Mouse (Mus musculus): Measurements from ENCODE around the gene Hpcal4.

Gene Hpcal4

DNA sequence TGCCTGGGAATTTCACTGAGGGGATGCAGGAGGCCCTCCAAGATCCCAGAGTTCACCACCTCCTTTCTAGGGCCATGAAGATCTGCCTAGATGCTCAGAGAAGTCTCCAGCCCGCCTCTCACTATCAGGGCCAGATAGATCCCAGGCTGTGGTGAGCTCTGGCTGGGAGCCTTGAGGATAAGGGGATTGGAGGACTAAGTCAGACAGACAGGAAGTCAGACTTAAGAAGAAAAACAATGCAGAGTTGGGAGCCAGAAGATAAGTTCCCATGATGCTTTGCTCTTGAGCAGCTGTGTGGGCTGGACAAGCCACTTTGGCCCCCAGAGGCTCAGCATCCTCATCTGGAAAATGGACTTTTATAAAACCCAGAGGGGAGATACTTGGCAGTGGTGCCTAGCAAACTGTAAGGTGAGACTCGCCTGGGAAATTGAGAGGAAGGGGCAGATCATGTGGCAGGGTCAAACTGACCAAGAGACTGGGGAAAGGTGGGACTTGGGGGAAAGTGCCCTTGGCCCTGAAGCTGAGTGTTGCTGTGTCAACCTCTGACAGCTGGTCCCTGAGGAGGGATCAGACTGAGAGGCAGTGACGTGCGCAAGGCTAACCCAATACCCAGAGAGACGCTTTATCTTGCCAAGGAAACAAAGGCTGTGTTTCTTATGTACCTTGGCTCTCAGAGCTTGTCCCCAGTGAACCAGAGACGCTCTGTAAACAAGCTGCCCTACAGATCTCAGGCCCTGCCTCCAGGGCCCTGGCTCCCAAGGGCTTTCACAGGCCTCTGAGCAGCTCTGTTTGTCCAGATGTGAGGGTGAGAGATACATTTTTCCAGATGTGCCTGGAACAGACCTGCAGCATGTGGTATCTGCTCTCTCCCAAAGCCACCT lies 54.6 kb downstream of the Hpcal4 start:
- in situ Hi-C loops (cut with MboI, MseI), result no loop called here

DNA sequence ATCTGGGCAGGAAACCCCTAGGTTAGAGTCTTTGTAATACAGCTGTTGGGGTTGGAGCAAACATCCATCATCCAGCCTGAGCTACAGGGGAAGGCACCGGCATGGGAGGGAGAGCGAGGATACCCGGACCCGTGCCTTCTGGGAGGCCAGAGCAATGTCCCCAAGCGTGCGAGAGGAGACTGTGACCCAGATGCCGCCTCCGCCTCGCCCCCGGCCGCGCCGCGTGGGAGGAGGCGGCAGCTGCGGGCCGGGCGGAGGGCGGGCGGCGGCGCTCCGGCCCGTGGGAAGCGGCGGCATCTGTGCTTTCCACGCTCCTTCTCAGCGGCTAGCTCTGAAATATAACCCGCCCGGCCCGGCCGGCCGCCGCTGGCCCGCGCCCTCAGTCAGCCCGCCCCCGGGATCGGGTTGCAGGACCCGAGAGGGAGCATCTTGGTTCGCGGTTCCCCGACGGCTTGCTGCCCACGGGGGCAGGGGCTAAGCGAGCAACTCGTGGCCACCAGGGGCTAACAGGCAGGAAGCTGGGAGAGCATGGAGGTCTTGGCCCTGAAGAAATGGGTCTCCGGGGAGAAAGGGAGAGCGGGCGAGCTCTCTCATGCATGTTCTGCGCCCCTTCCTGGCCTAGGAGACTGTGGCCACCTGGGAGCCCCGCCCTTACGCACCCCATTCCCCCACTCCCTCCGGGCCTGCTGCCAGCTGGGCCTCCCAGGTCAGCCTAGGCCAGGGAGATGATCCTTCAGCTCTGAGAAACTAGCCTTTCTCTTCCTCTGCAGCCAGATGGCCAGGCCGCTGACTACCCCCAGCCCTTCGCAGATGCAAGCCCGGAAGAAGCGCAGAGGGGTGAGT lies 56.6 kb downstream of the Hpcal4 start:
- in situ Hi-C loops (cut with MboI, MseI), result loop anchor here in 1 of 2 experiments (10.0 kb wide), 1 partner anchor 1915 kb away; no protein-coding TSS in a partner anchor

Measured in T-helper 17 cell (primary cell).